Mouse (Mus musculus) forebrain, embryonic 16.5 days (tissue): ENCODE data around the gene Cyp4f17. TPM values are rescaled to one million over a fixed set of nuclear protein-coding genes. Genes with fewer than 3 reads are reported as not detected.
A peak's percentile ranks its signal among the peaks of the same experiment; 100 is the strongest.
"Not testable (repeated sequence)": the region's sequence is repeated elsewhere in the genome, so short reads cannot be mapped to it uniquely, and the experiment has no call there.

Experiments used
- ATAC-seq: fragments of 200-750 bp; cut with Nextera tagmentation; 2 replicates; pipeline ENCODE4 v1.8.0; 2017; ENCODE audit warnings: mild to moderate bottlenecking, moderate library complexity
- H3K27ac ChIP-seq: fragments of 300-500 bp; sonication (generic); 2 replicates; pipeline ENCODE4 v1.5.1; 2014; ENCODE audit warnings: low read length, control low read depth
- H3K27me3 ChIP-seq: fragments of 300-500 bp; sonication (generic); replicated peaks from 2 replicates; pipeline ENCODE4 v1.6.1; 2014; ENCODE audit warnings: low read length; ENCODE audit not compliant: control insufficient read depth, insufficient read depth
- H3K36me3 ChIP-seq: fragments of 300-500 bp; sonication (generic); 2 replicates; pipeline ENCODE4 v1.6.1; 2014; ENCODE audit not compliant: control insufficient read depth, insufficient read depth
- H3K4me1 ChIP-seq: fragments of 300-500 bp; sonication (generic); replicated peaks from 2 replicates; pipeline ENCODE4 v1.6.1; 2014; ENCODE audit warnings: low read length; ENCODE audit not compliant: control insufficient read depth, insufficient read depth
- H3K4me2 ChIP-seq: fragments of 300-500 bp; sonication (generic); 2 replicates; pipeline ENCODE4 v1.6.1; 2014; ENCODE audit warnings: mild to moderate bottlenecking, low read length, control low read depth
- H3K4me3 ChIP-seq: fragments of 300-500 bp; sonication (generic); replicated peaks from 2 replicates; pipeline ENCODE4 v1.5.1; 2014; ENCODE audit warnings: mild to moderate bottlenecking, low read length, control low read depth
- H3K9ac ChIP-seq: fragments of 300-500 bp; sonication (generic); replicated peaks from 2 replicates; pipeline ENCODE4 v1.6.1; 2014; ENCODE audit warnings: low read depth, low read length, control low read depth
- H3K9me3 ChIP-seq: fragments of 300-500 bp; sonication (generic); 2 replicates; pipeline ENCODE4 v1.6.1; 2016; ENCODE audit warnings: low read length; ENCODE audit not compliant: control insufficient read depth
- WGBS: fragments of 180-500 bp; shearing (Covaris S2); extraction: QIAGEN DNeasy Blood & Tissue Kit; methylation state at CpG from one replicate; pipeline ENCODE4 v1.1.7; 2014; 5-methylcytosine and 5-hydroxymethylcytosine counted together
- polyA plus RNA-seq: library from polyadenylated mRNA; unstranded; fragments of >200 nt; fragmentation: Nextera tagmentation; extraction: Ambion mirVana; gene quantifications from 2 replicates; pipeline ENCODE4 v1.2.1, GENCODE M21; 2015

The Cyp4f17 gene
- polyA plus RNA-seq, 1 experiment from 2014 or later: 8.9 TPM

DNA sequence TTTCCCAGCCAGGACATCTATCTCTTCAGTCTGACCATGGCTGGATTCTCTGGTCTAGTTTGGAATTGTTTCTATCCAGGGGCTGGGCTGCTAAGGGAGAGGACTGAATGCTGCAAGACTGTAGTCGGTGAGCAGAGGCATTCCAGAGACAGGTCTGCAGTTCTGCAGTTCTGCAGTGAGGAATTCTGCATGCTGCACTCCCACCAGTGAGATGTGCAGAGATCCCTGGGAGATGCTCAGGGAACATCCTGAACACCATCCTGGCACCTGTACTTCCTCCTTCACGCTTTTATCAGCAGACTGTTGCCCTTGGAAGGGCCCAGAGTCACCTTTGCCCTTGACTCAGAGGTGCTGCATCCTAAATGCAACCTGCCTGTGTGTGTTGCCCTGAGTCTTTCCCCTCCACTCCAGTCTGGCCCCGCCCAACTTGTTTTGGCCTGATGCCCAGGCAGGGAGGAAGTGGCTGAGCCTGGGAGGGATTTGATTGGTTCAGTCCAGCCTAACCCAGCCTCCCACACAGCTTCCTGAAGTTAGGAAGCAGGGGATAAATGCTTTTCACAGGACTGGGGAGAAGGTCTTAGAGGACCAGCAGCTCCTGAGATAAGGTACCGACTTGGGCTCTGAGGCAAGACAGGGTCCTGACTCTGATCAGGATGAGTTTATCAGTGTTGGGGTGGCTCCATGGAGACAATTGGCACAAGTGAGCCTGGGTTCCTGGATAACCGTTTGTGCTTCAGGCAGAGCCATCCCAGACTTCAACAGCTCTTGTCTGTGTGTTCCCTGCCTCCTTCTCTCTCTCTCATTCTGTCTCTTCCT is 30.4 kb downstream of the Cyp4f17 start, which contains the start of gene Cyp4f16:
Cyp4f16 (plus strand) TSS at position 508 of the 816 bp plus-strand sequence.
- Histone ChIP-seq H3K4me2 (peak within 1 kb of the TSS; percentile 72), H3K4me3 (peak within 1 kb of the TSS; percentile 56), H3K9ac (peak within 1 kb of the TSS; percentile 68)
- WGBS: 8% methylated on average over 5 of the region's 5 CpGs
- not testable (repeated sequence) for H3K9me3 ChIP-seq, H3K27me3 ChIP-seq, H3K27ac ChIP-seq, H3K36me3 ChIP-seq, H3K4me1 ChIP-seq
- ATAC-seq: peak; percentile 98

DNA sequence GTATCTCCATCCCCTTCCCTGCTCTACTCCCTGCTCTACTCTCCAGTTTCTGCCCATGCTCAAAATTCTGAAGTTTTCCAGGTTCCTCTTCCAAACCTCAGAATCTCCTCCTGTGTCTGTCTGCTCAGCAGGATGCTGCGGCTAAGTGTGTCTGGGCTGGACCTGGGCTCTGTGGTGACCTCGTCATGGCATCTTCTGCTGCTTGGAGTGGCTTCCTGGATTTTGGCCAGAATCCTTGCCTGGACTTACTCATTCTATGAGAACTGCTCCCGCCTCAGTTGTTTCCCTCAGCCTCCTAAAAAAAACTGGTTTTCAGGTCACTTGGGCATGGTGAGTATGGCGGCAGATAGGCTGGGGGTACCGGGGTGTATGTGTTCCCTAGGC is 31.0 kb downstream of the Cyp4f17 start:
- Histone ChIP-seq H3K27me3 (no peaks in the 10 kb centered on the region), H3K4me1 (peaks cover 9% of the 10 kb centered on the region), H3K9me3 (no peaks in the 10 kb centered on the region), H3K36me3 (no peaks in the 10 kb centered on the region), H3K27ac (no peak overlapping the region), H3K4me2 (peak overlapping the region; percentile 72), H3K9ac (peak overlapping the region; percentile 68), H3K4me3 (peak overlapping the region; percentile 56)
- 64% methylated on average over 5 of the region's 5 CpGs for WGBS
- peak; percentile 5; the same call in 1 of the 2 replicates for ATAC-seq

DNA sequence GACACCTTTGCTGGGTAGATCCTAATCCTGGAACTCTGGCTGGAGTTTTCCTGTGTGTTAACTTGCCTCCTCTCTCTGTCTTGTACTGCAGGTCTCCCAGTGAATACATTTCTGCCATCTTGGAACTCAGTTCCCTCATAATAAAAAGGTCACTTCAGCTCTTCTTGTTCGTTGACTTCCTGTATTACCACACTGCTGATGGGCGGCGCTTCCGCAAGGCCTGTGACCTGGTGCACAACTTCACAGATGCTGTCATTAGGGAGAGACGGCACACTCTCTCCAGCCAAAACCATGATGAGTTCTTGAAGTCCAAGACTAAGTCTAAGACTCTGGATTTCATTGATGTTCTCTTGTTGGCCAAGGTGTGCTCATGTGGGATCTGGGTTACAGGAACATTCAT is 38.9 kb downstream of the Cyp4f17 start:
- not testable (repeated sequence) for H3K27ac ChIP-seq, H3K27me3 ChIP-seq, H3K4me3 ChIP-seq, H3K36me3 ChIP-seq, ATAC-seq, H3K4me1 ChIP-seq, H3K9ac ChIP-seq, H3K9me3 ChIP-seq, H3K4me2 ChIP-seq
- WGBS: 95% methylated on average over 5 of the region's 5 CpGs

GRCm38 (mm10) chr17:32550377-32550776 is 44.5 kb downstream of the Cyp4f17 start:
- H3K27ac ChIP-seq, H3K9me3 ChIP-seq, H3K9ac ChIP-seq, H3K36me3 ChIP-seq, H3K4me1 ChIP-seq, H3K27me3 ChIP-seq, ATAC-seq: not testable (repeated sequence)
- Histone ChIP-seq H3K4me2 (peak overlapping the region; percentile 49), H3K4me3 (peak overlapping the region; percentile 23; the same call in 1 of the 2 replicates)
- 88% methylated on average over 3 of the region's 3 CpGs for WGBS

DNA sequence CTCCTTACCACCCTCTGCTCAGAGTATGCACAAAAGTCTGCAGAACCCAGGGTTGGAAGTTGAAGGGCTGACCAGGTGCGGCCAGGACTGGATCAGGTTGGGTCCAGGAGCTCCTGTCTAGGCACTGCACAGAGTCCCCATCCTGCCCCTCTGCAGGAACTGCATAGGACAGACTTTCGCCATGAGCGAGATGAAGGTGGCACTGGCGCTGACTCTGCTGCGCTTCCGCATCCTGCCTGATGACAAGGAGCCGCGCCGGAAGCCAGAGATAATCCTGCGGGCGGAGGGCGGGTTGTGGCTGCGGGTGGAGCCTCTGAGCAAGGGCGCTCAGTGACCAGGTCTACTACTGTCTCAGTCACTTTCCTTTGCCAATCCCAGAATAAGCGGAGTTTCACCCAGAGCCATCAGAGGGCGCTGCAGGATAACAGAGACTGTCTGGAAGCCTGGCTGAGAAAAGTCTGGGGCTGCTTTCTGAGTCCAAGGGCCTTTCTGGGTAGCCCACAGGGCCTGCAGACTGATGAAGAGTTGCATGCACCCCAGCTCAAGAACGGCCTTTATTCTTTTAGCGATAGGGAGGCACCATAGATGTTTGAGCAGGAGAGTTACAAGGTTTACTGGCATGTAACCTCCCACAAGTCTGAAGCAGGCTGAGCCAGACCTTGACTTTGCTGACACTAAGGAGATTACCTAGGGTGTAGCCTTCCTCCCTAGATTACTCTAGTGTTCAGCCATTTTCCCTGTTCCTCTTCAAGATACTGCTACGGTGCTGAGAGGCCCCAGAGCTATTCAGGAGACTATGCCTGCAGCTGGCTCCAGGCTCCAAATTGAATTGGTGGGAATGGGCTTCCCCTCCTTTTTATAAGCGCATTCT is 45.3 kb downstream of the Cyp4f17 start:
- no peaks in the 10 kb centered on the region for H3K9me3 ChIP-seq
- 11% methylated on average over 20 of the region's 20 CpGs for WGBS
- no peaks in the 10 kb centered on the region; the same call in 1 of the 2 replicates for H3K4me1 ChIP-seq
- ATAC-seq: peak; percentile 81
- H3K27me3 ChIP-seq: no peaks in the 10 kb centered on the region
- no peaks in the 10 kb centered on the region for H3K36me3 ChIP-seq
- H3K9ac ChIP-seq: peak overlapping the region; percentile 32
- peak overlapping the region; percentile 49 for H3K4me2 ChIP-seq
- no peak overlapping the region for H3K27ac ChIP-seq
- H3K4me3 ChIP-seq: peak overlapping the region; percentile 23

DNA sequence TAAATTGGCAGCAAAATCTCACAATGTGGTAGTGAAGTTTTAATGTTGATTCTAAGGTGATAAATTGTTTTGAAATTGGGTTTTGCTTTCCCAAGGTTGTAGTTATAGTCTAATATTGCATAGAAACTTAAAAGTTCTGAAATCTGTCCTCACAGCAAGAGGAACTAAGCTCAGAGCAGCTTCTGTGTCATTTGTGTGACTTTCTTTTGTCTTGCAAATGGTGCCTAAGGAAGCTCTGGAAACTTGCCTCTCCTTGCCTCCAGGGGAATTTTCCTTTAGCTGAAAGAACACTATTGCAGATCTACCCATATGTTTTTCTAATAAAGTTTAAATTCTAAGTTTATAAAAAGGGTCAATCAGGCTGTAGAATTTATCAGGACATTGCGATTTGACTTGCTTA is 47.2 kb downstream of the Cyp4f17 start:
- H3K4me3 ChIP-seq, H3K9me3 ChIP-seq, ATAC-seq, H3K4me2 ChIP-seq, H3K4me1 ChIP-seq, H3K36me3 ChIP-seq, H3K27me3 ChIP-seq, H3K27ac ChIP-seq, H3K9ac ChIP-seq: not testable (repeated sequence)
- 51% methylated on average over 1 of the region's 1 CpGs for WGBS

DNA sequence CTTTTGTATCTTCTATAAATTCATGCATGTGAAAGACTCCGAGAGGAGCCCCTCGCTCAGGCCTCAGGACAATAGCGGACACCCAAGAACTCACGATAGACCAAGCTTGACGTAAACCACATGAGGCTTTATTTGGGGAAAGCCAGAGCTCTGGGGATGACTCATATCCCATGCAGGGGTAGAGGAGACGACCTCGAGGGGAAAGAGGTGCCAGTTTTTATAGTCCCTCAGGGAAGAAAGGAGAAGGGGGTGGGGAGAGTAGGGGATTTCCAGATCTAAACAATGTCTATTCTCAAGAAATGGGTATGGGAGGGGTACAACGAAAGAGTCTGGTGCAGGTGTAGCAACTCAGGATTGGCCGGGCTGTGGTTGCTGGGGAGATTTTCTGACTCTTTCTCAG is 48.5 kb downstream of the Cyp4f17 start:
- 83% methylated on average over 9 of the region's 9 CpGs for WGBS
- H3K36me3 ChIP-seq, ATAC-seq: not testable (repeated sequence)

DNA sequence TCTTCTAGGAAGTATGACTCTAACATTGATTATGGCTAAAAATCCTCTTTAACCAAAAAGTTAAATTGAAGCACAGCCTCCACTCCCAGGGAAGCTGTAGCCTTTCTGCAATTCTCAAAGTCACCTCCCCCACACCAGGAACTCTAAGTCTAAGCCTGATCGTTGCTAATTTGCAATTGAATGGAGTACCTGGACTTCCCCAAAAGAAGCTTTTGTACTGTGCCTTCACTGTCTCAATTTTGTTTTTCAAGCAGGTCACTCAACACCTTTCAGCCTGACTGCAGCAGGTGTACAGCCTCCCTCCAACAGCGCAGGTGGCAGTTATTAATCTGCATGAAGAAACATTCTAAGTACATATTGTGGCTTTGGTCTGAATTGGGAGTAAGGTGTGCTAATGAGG is 57.5 kb downstream of the Cyp4f17 start:
- not testable (repeated sequence) for H3K27me3 ChIP-seq, ATAC-seq, H3K27ac ChIP-seq

More for the DNA sequence above, 48.5 kb downstream of the Cyp4f17 start:
- H3K4me2 ChIP-seq, H3K4me1 ChIP-seq, H3K9ac ChIP-seq, H3K9me3 ChIP-seq, H3K4me3 ChIP-seq, H3K27ac ChIP-seq, H3K27me3 ChIP-seq: not testable (repeated sequence)

GRCm38 (mm10) chr17:32573286-32573685 is 67.4 kb downstream of the Cyp4f17 start:
- H3K27me3 ChIP-seq, H3K27ac ChIP-seq, H3K9me3 ChIP-seq, H3K36me3 ChIP-seq, H3K4me3 ChIP-seq, H3K4me2 ChIP-seq, ATAC-seq, H3K9ac ChIP-seq, H3K4me1 ChIP-seq: not testable (repeated sequence)
- WGBS: 88% methylated on average over 2 of the region's 2 CpGs

More for the DNA sequence above, 57.5 kb downstream of the Cyp4f17 start:
- not testable (repeated sequence) for H3K9me3 ChIP-seq, H3K4me1 ChIP-seq, H3K36me3 ChIP-seq, H3K4me2 ChIP-seq, H3K9ac ChIP-seq, H3K4me3 ChIP-seq
- 75% methylated on average over 2 of the region's 2 CpGs for WGBS
